Mouse (Mus musculus): ENCODE results near the gene Tm9sf4. TPM values are rescaled to one million over a fixed set of nuclear protein-coding genes. Genes with fewer than 3 reads are reported as not detected.

Gene Tm9sf4
- total RNA-seq, 2 experiments from 2014 or later: 84.1 to 103 TPM

DNA sequence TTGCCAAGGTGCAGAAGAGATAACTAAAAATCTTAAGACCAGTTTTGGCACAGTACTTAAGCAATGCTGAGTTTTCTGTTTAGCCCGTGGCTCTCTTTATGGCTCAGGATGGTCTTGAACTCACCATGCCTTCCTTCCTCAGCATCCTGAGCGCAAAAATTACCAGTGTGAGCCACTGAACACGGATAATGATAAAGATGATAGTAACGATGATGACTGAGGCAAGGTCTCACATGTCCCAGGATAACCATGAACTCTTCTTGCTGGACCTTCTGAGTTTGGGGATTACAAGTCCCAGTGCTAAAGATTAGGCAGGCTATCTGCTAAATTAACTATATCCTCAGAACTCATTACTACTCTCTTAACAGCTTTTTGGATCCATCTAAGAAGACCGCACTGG lies 970 bp upstream of the Tm9sf4 start:
- DNase-seq: no peak

DNA sequence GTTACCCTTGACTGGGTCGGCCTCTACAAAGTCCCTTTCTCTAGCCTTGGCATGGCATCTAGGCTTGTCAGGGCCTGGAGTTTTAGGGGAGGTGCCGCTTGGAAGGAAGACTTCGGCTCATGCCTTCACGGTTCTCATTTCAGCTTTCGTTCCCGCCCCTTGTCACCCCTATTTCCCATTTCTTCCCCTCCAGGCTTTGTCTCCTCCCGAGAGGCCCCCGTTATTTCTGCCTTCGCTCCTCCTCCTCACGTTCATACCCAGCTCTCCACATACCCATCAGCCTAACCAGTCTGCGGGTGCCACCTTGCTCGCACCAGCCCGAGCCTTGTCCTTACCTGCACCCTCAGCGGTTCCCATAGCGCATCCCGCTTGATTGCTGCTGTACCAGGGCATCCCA lies 579 bp downstream of the Tm9sf4 start:
- DNase-seq: no peak

DNA sequence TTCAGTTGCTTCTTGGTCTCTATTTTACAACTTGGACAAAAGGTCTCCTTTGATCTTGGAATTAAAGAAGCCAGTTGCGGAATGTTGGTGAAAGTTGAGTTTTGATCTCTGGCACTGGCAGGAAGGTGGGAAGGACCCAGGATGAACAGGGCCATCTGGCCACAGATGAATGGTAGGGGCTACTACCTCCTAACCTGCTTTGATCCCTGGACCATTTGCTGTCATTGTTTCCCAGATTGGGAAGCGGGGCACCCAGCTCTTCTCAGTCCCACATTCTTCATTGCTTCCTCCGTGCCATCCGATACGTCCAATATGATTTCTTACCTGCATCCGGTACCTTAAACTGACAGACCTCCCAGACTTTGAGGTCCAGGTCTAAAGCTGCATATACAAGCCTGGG lies 6.0 kb downstream of the Tm9sf4 start:
- no peak for DNase-seq

DNA sequence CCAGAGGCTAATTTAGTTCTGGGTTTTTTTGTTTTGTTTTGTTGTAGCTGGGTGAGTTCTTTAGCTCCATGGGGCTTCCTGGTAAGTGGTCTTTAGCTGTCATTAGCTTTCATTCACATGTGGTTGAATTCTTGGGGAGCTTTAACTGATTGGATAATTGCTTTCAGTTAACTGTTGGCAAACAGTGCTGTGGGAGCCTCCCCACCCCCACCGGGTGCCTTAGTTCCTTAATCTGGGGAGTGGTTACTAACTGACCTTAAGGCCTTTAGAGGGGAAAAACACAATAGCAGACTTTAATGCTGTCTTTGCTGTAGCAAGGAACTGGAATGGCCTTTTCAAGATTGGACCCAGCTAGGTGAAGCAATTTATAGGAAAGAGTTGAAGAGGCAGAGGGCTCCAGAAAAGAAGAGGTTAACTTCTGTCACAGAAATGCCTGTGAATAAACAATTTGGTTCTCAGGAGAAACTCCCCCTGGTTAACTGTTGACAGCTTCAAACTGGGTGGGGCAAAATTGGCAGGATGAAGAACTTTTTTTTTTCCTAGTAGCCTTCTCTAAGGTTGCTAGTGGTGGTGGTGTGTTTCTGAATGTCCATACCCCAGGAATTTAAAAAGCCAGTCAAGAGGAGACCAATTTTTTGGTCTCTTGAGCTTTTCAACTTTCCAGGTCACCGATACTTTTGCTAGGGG lies 7.2 kb downstream of the Tm9sf4 start:
- DNase-seq: no peak

- no peak for DNase-seq
Measured at GRCm38 (mm10) chr2:153170490-153171224, 9.6 kb downstream of the Tm9sf4 start.

- no peak for DNase-seq
Measured at GRCm38 (mm10) chr2:153171966-153172365, 10.9 kb downstream of the Tm9sf4 start.

- no peak for DNase-seq
Measured at GRCm38 (mm10) chr2:153175995-153176570, 15.0 kb downstream of the Tm9sf4 start.

GRCm38 (mm10) chr2:153177188-153177587 lies 16.1 kb downstream of the Tm9sf4 start:
- no peak for DNase-seq

DNA sequence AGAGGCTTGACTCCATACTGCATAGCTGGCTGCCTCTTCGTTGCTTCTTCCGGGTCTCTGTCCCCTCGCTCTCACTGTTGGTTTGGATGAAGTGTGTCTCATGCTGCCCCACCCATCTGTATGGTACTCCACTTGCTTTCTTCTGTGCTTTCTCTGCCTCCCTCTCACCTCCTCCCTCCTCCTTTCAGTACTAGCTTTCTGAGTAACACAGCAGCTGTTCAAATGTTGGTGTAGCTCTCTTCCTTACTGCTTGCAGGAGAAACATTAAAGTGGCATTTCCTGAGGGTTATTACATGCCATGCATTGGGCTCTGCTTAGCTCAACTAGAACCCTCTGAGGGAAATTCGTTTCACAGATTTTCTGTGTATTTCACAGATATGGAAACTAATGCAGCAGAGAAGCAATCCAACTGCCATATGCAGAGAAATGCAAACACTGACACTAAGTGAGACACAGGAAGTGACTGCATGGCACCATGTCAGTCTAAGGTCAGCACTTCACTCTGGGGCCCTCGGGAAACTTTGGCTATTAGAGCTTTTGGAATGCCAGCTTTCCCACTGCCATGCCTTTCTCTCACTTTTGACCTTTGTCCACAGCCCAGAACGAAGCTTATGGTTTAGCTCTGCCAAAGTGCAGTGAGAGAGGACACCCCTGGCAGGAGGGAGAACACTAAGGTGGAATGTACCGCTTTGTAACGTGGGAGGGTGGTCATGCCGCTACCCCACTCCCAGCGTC lies 18.2 kb downstream of the Tm9sf4 start:
- DNase-seq: no peak

- no peak for DNase-seq
Measured at GRCm38 (mm10) chr2:153179961-153180360, 18.9 kb downstream of the Tm9sf4 start.

DNA sequence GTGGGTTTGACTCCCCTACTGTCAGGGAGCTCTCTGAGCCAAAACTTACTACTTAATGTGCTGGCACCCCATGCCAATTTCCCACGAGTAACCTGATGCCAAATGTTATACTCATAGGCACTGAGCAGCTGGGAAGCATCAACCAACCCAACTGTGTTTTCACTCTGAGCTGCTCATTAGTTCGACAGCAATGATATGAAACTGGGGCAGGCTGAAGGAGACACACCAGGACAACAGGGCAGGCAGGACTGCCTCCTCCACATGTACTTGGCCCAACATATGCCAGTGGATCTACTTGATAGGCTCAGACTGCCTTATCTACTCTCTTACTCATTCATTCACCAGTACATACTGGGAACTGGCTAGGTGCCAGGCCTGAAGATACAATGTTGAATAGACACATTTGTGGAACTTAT lies 25.1 kb downstream of the Tm9sf4 start:
- peak; percentile 69 to 71 for DNase-seq

GRCm38 (mm10) chr2:153187848-153188247 lies 26.7 kb downstream of the Tm9sf4 start:
- DNase-seq: no peak

GRCm38 (mm10) chr2:153191242-153191641 lies 30.1 kb downstream of the Tm9sf4 start:
- no peak for DNase-seq

DNA sequence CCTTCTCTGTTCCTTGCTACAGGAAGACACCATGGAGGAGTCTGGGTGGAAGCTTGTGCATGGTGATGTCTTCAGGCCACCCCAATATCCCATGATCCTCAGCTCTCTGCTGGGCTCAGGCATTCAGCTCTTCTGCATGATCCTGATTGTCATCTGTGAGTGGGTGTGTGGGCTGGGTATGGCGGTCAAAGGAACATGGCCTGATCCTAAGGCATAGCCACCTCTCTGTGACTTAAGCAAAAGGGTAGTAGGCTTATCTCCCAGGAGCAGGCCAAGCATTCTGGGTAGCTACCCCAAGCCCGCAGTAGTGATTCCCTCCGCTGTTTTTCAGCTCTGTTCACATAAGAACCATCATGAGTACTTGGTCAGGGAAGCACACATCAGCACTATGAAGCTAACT lies 33.2 kb downstream of the Tm9sf4 start:
- DNase-seq: no peak

GRCm38 (mm10) chr2:153198485-153198884 lies 37.4 kb downstream of the Tm9sf4 start:
- no peak for DNase-seq

DNA sequence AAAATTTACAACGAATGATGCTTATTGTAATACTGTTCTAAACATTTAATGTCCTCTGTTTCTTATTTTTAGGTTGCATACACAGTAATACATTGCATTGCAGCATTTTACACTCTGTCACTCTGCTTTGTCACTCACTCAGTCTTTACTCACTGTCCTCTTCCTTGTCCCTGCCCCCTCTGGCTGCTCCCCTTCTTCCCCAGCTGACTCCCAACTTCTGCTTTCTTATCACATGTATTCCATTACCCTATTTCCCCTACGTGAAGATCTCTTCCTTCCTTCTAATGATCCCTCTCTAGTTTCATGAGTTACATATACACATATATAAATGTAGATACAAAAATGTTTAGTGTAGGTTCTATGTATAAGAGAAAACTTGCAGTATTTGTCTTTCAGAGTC lies 38.0 kb downstream of the Tm9sf4 start:
- DNase-seq: no peak

- DNase-seq: no peak
Measured at GRCm38 (mm10) chr2:153202766-153203165, 41.7 kb downstream of the Tm9sf4 start.

DNA sequence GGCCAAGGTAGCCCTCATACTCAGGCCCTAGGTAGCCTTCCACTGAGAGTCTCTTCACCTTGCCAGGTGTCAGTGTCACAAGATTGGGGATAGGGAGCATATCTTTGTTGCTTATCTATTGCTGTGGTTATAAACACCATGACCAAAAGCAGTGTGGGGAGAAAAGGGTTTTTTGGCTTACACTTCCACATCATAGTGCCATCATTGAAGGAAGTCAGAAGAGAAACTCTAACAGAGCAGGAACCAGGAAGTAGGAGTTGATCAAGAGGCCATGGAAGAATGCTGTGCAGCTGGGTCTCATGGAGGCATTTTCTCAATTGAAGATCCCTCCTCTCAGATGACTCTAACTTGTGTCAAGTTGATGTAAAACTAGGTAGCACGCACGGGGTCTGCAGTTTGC lies 47.0 kb downstream of the Tm9sf4 start:
- no peak for DNase-seq

DNA sequence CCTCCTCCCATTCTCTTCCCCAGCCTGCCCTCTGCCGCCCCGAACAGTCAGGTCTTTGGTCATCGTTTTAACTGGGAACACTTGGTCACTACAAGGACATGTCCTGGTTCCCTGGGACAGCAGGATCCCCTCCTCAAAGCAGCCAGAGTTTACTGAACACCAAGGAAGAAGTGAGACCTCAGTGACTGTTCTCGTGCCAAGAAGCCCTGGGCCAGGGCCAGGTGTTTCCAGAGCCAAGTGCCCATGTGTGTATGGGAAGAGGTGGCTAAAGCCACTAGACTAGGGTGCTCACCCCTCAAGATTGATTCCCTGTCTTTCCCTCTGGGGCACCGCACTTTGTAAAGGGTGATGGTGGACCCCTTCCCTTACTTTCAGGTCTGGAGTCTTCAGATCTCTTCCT lies 48.2 kb downstream of the Tm9sf4 start:
- no peak for DNase-seq

- no peak for DNase-seq
Measured at GRCm38 (mm10) chr2:153211451-153211850, 50.3 kb downstream of the Tm9sf4 start.

DNA sequence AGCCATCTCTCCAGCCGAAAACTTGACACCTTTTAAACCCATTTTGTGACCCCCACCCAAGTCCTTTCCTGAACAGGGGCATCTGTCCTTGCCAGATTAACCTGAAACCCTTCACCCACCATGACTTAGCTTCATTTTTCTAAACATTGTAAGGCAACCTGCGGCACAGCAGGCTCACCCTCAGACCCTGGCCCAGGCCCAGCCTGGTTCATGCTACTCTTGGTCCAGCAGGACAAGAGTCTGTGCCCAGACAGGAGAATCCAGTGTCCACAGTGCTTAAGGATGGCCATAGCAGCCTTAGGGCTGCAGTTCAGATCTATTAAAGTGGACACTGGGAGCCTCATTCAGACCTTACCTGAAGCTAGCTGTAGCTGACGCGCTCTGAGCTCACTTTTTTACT lies 52.2 kb downstream of the Tm9sf4 start:
- no peak for DNase-seq

DNA sequence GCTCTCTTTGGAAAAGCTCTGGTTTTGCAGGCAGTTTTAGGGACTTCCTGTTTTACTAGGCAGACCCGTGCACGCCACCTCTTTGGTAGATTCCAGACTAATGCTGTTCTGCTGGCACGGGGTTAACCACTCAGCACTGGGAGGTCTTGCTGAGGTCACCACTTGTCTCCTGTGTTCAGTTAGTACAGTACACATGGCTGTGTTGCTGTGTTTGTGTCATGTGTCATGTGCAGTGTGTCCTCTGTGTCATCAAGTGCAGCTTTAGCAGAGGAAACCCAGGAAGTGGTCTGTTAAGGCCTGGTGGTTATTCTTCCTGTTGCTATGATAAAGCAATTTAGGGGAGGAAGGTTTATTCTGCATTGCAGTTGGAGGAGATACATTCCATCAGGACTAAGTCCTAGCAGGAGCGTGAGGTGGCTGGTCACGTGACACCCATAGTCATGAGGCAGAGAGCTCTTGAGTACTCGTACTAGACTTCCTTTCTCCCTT lies 53.7 kb downstream of the Tm9sf4 start:
- DNase-seq: no peak

DNA sequence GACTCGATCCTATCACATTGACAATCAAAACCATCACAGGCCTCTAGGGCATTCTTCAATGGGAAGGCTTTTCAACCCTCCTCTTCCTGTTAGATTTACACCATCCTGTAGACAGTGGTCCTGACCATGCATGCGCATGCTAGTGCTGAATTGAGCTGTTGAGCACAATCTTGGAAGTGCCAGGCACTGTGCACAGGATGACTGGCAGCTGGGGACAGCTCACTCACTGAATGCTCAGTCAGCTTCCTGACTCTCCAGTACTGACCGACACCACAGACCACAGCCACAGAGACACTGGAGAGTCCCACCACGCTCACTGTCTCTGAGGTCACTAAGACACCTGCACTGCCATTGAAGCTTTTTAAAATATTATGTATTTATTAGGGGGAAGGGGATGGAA lies 54.3 kb downstream of the Tm9sf4 start:
- no peak for DNase-seq
